Comparison of ENCODE assay signal across 25 mouse cellular contexts in genomic region chr4:10296220-10296619, GRCm38 (mm10).
"Had no signal": no experiment of that assay in that cellular context is flagged by ENCODE, and none has a peak within 500 bp of the region (broad histone marks: within the 10 kb centered on the region; RNA-seq: fewer than 3 reads in every experiment).

No protein-coding gene starts in this region.

- DNase-seq: cerebellum, adult 9-10 months; cerebellum, adult 9-11 months; cerebellum, postnatal 10 days; cerebellum, postnatal 14 days; cerebellum, postnatal 25 days; cerebellum, postnatal 36 days; embryo, embryonic 11 days; forebrain, postnatal 0 days; gastrocnemius, adult 2 months; gastrocnemius, postnatal 10 days; gastrocnemius, postnatal 14 days; gastrocnemius, postnatal 25 days; gastrocnemius, postnatal 36 days; heart, adult 18-20 months; heart, adult 2 months had no signal

- H3K36me3 ChIP-seq: embryonic facial prominence, embryonic 10.5 days; embryonic facial prominence, embryonic 12.5 days; embryonic facial prominence, embryonic 13.5 days; embryonic facial prominence, embryonic 15.5 days; forebrain, embryonic 10.5 days; forebrain, embryonic 12.5 days; forebrain, embryonic 15.5 days; heart, embryonic 10.5 days had no signal

- H3K4me1 ChIP-seq: embryonic facial prominence, embryonic 12.5 days; embryonic facial prominence, embryonic 15.5 days; forebrain, embryonic 10.5 days; forebrain, embryonic 12.5 days; forebrain, embryonic 13.5 days; forebrain, embryonic 15.5 days; heart, embryonic 10.5 days had no signal

- H3K4me3 ChIP-seq: embryonic facial prominence, embryonic 10.5 days; embryonic facial prominence, embryonic 12.5 days; embryonic facial prominence, embryonic 13.5 days; embryonic facial prominence, embryonic 15.5 days; erythroblast, embryonic 14.5 days; forebrain, embryonic 10.5 days; forebrain, embryonic 12.5 days; forebrain, embryonic 13.5 days; forebrain, embryonic 15.5 days; gastrocnemius, adult 2 months; heart, adult 2 months; heart, embryonic 10.5 days had no signal

- H3K27me3 ChIP-seq: embryonic facial prominence, embryonic 12.5 days; embryonic facial prominence, embryonic 13.5 days; embryonic facial prominence, embryonic 15.5 days; forebrain, embryonic 12.5 days; forebrain, embryonic 13.5 days; forebrain, embryonic 15.5 days had no signal

- H3K27ac ChIP-seq: embryonic facial prominence, embryonic 10.5 days; embryonic facial prominence, embryonic 12.5 days; embryonic facial prominence, embryonic 13.5 days; embryonic facial prominence, embryonic 15.5 days; forebrain, embryonic 10.5 days; forebrain, embryonic 12.5 days; forebrain, embryonic 13.5 days; forebrain, embryonic 15.5 days; gastrocnemius, adult 2 months; heart, adult 2 months; heart, embryonic 10.5 days had no signal

- H3K9ac ChIP-seq: embryonic facial prominence, embryonic 12.5 days; embryonic facial prominence, embryonic 13.5 days; embryonic facial prominence, embryonic 15.5 days; forebrain, embryonic 12.5 days; forebrain, embryonic 13.5 days; forebrain, embryonic 15.5 days; forebrain, postnatal 0 days had no signal

- H3K4me2 ChIP-seq: embryonic facial prominence, embryonic 12.5 days; embryonic facial prominence, embryonic 13.5 days; embryonic facial prominence, embryonic 15.5 days; forebrain, embryonic 12.5 days; forebrain, embryonic 13.5 days; forebrain, embryonic 15.5 days had no signal

- H3K9me3 ChIP-seq: embryonic facial prominence, embryonic 10.5 days; embryonic facial prominence, embryonic 12.5 days; embryonic facial prominence, embryonic 13.5 days; embryonic facial prominence, embryonic 15.5 days; forebrain, embryonic 10.5 days; forebrain, embryonic 12.5 days; forebrain, embryonic 13.5 days; forebrain, embryonic 15.5 days; heart, embryonic 10.5 days had no signal
